Mouse (Mus musculus) large intestine, adult 2 months (tissue): Measurements from ENCODE around the gene Gpsm3. TPM values are rescaled to one million over a fixed set of nuclear protein-coding genes. Genes with fewer than 3 reads are reported as not detected.

Experiments
- polyA plus RNA-seq: library from polyadenylated mRNA; depleted of rRNA; stranded (reverse); fragments of >200 nt; gene quantifications from 2 replicates; pipeline ENCODE4 v1.2.3, GENCODE M21; 2012; rRNA removed

Gpsm3 gene
- polyA plus RNA-seq, 1 experiment, result 11.8 TPM

Other genes with a start within 250 kb of the Gpsm3 start
- gene Btnl2, start 235.0 kb upstream of the Gpsm3 start, polyA plus RNA-seq, result 48.4 and 121 TPM in 2 replicates
- gene Btnl1, start 212.7 kb upstream of the Gpsm3 start, polyA plus RNA-seq, result 81.1 and 155 TPM in 2 replicates
- gene BC051142, start 191.0 kb upstream of the Gpsm3 start, polyA plus RNA-seq, result 0.64 and 1.3 TPM in 2 replicates
- gene Btnl4, start 112.5 kb upstream of the Gpsm3 start, polyA plus RNA-seq, result 55.9 and 102 TPM in 2 replicates
- gene Btnl6, start 72.5 kb upstream of the Gpsm3 start, polyA plus RNA-seq, result 115 and 205 TPM in 2 replicates
- 4.1 and 8.1 TPM in 2 replicates for gene Notch4, start 25.5 kb upstream of the Gpsm3 start, polyA plus RNA-seq
- 34.5 and 44.4 TPM in 2 replicates for gene Pbx2, start 1.5 kb downstream of the Gpsm3 start, polyA plus RNA-seq
- gene Ager, start 8.1 kb downstream of the Gpsm3 start, polyA plus RNA-seq, result 1.9 and 2.1 TPM in 2 replicates
- gene Rnf5, start 13.9 kb downstream of the Gpsm3 start, polyA plus RNA-seq, result 171 and 173 TPM in 2 replicates
- gene Agpat1, start 14.5 kb downstream of the Gpsm3 start, polyA plus RNA-seq, result 255 and 267 TPM in 2 replicates
- gene Egfl8, start 26.2 kb downstream of the Gpsm3 start, polyA plus RNA-seq, result 1.7 and 2.2 TPM in 2 replicates
- gene Ppt2, start 38.7 kb downstream of the Gpsm3 start, polyA plus RNA-seq, result 31.1 and 35.8 TPM in 2 replicates
- 4.5 and 5.7 TPM in 2 replicates for gene Prrt1, start 39.7 kb downstream of the Gpsm3 start, polyA plus RNA-seq
- gene Fkbpl, start 55.0 kb downstream of the Gpsm3 start, polyA plus RNA-seq, result 3.7 and 4.7 TPM in 2 replicates
- 61.0 and 64.1 TPM in 2 replicates for gene Atf6b, start 57.3 kb downstream of the Gpsm3 start, polyA plus RNA-seq
- gene Tnxb, start 80.7 kb downstream of the Gpsm3 start, polyA plus RNA-seq, result 11.0 and 13.3 TPM in 2 replicates
- 32.9 and 44.2 TPM in 2 replicates for gene C4b, start 154.1 kb downstream of the Gpsm3 start, polyA plus RNA-seq
- gene Cyp21a1, start 214.8 kb downstream of the Gpsm3 start, polyA plus RNA-seq, result 0.05 TPM in 1 of 2 replicates, not detected in the other
- gene Stk19, start 247.1 kb downstream of the Gpsm3 start, polyA plus RNA-seq, result 49.5 and 57.9 TPM in 2 replicates
- 75.2 and 76.4 TPM in 2 replicates for gene Dxo, start 247.2 kb downstream of the Gpsm3 start, polyA plus RNA-seq